Mouse (Mus musculus) liver, embryonic 13.5 days (tissue): Measurements from ENCODE around the gene Carnmt1. TPM values are rescaled to one million over a fixed set of nuclear protein-coding genes. Genes with fewer than 3 reads are reported as not detected.

Source experiments
- ATAC-seq: fragments of 200-750 bp; cut with Nextera tagmentation; 2 replicates; pipeline ENCODE4 v1.8.0; 2017; ENCODE audit warnings: low read depth, mild to moderate bottlenecking, moderate number of reproducible peaks, moderate library complexity
- DNase-seq: peaks from one replicate; pipeline ENCODE4 v3.0.0; 2022
- H3K27ac ChIP-seq: fragments of 300-500 bp; sonication (generic); 2 replicates; pipeline ENCODE4 v1.5.1; 2015; ENCODE audit warnings: moderate library complexity, mild to moderate bottlenecking, inconsistent platforms
- H3K27me3 ChIP-seq: fragments of 300-500 bp; sonication (generic); 2 replicates; pipeline ENCODE4 v1.6.1; 2015; ENCODE audit warnings: mild to moderate bottlenecking, inconsistent platforms
- H3K36me3 ChIP-seq: fragments of 300-500 bp; sonication (generic); 2 replicates; pipeline ENCODE4 v1.6.1; 2015; ENCODE audit warnings: mild to moderate bottlenecking, inconsistent platforms
- H3K4me1 ChIP-seq: fragments of 300-500 bp; sonication (generic); replicated peaks from 2 replicates; pipeline ENCODE4 v1.6.1; 2015; ENCODE audit warnings: inconsistent platforms
- H3K4me2 ChIP-seq: fragments of 300-500 bp; sonication (generic); 2 replicates; pipeline ENCODE4 v1.6.1; 2015; ENCODE audit warnings: inconsistent platforms, mild to moderate bottlenecking, moderate library complexity
- H3K4me3 ChIP-seq: fragments of 300-500 bp; sonication (generic); replicated peaks from 2 replicates; pipeline ENCODE4 v1.5.1; 2015; ENCODE audit warnings: mild to moderate bottlenecking, inconsistent platforms
- H3K9ac ChIP-seq: fragments of 300-500 bp; sonication (generic); 2 replicates; pipeline ENCODE4 v1.6.1; 2015; ENCODE audit warnings: mild to moderate bottlenecking, inconsistent platforms
- H3K9me3 ChIP-seq: fragments of 300-500 bp; sonication (generic); replicated peaks from 2 replicates; pipeline ENCODE4 v1.6.1; 2016; ENCODE audit warnings: inconsistent platforms
- WGBS: fragments of 180-500 bp; shearing (Covaris S2); methylation state at CpG from one replicate; pipeline ENCODE4 v1.1.7; 2015; ENCODE audit not compliant: insufficient replicate concordance; 5-methylcytosine and 5-hydroxymethylcytosine counted together
- polyA plus RNA-seq: library from polyadenylated mRNA; unstranded; fragments of >200 nt; fragmentation: Nextera tagmentation; extraction: Ambion mirVana; gene quantifications from 2 replicates; pipeline ENCODE4 v1.2.1, GENCODE M21; 2015

The Carnmt1 gene
- 24.7 and 25.6 TPM in 2 replicates for polyA plus RNA-seq

- H3K27ac ChIP-seq = peak within 1 kb of the TSS; percentile 89
- no peaks in the 10 kb centered on the region for H3K36me3 ChIP-seq
- DNase-seq = peak; percentile 99
- peak within 1 kb of the TSS; percentile 76 for H3K4me2 ChIP-seq
- H3K4me1 ChIP-seq = peaks cover 43% of the 10 kb centered on the region
- H3K9me3 ChIP-seq = no peaks in the 10 kb centered on the region
- no peaks in the 10 kb centered on the region for H3K27me3 ChIP-seq
- peak within 1 kb of the TSS; percentile 80 for H3K4me3 ChIP-seq
- ATAC-seq = peak; percentile 94
- peak within 1 kb of the TSS; percentile 87 for H3K9ac ChIP-seq
- under 1% methylated on average over 48 of the region's 58 CpGs for WGBS
Observed at GRCm38 (mm10) chr19:18670608-18671007, at the start of gene Carnmt1. Gene Carnmt1 (plus strand): TSS chr19:18670764.

- H3K4me2 ChIP-seq = no peak overlapping the region
- H3K36me3 ChIP-seq = no peaks in the 10 kb centered on the region
- H3K4me3 ChIP-seq = no peak overlapping the region
- H3K9me3 ChIP-seq = no peaks in the 10 kb centered on the region
- no peaks in the 10 kb centered on the region for H3K27me3 ChIP-seq
- no peak overlapping the region for H3K27ac ChIP-seq
- ATAC-seq (no peak), DNase-seq (no peak)
- 50% methylated on average over 2 of the region's 2 CpGs for WGBS
- no peak overlapping the region for H3K9ac ChIP-seq
- peaks cover 23% of the 10 kb centered on the region; the same call in 1 of the 2 replicates for H3K4me1 ChIP-seq
Observed at GRCm38 (mm10) chr19:18623894-18624293, 46.7 kb upstream of the Carnmt1 start.

GRCm38 (mm10) chr19:18629589-18629988 lies 41.0 kb upstream of the Carnmt1 start:
- Histone ChIP-seq H3K4me3 (peak overlapping the region; percentile 95; the same call in 1 of the 2 replicates), H3K4me1 (peaks cover 35% of the 10 kb centered on the region), H3K27me3 (no peaks in the 10 kb centered on the region), H3K36me3 (no peaks in the 10 kb centered on the region), H3K9ac (peak overlapping the region; percentile 86; the same call in 1 of the 2 replicates), H3K27ac (no peak overlapping the region), H3K4me2 (peak overlapping the region; percentile 86), H3K9me3 (no peaks in the 10 kb centered on the region)
- WGBS = 79% methylated on average over 1 of the region's 1 CpGs
- ATAC-seq (no peak), DNase-seq (no peak)

- DNase-seq = peak; percentile 8
- H3K9ac ChIP-seq = peak overlapping the region; percentile 86
- peak overlapping the region; percentile 86 for H3K4me2 ChIP-seq
- H3K27me3 ChIP-seq = no peaks in the 10 kb centered on the region
- peaks cover 35% of the 10 kb centered on the region for H3K4me1 ChIP-seq
- H3K9me3 ChIP-seq = no peaks in the 10 kb centered on the region
- H3K4me3 ChIP-seq = peak overlapping the region; percentile 95
- H3K36me3 ChIP-seq = no peaks in the 10 kb centered on the region
- WGBS = 13% methylated on average over 17 of the region's 17 CpGs
- no peak for ATAC-seq
- peak overlapping the region; percentile 83 for H3K27ac ChIP-seq
Observed at GRCm38 (mm10) chr19:18630221-18631119, 40.1 kb upstream of the Carnmt1 start.

- peak overlapping the region; percentile 95 for H3K4me3 ChIP-seq
- ATAC-seq (peak; percentile 65), DNase-seq (peak; percentile 53)
- H3K9ac ChIP-seq = peak overlapping the region; percentile 86
- no peaks in the 10 kb centered on the region for H3K36me3 ChIP-seq
- under 1% methylated on average over 40 of the region's 40 CpGs for WGBS
- H3K9me3 ChIP-seq = no peaks in the 10 kb centered on the region
- no peaks in the 10 kb centered on the region for H3K27me3 ChIP-seq
- peak overlapping the region; percentile 83 for H3K27ac ChIP-seq
- H3K4me2 ChIP-seq = peak overlapping the region; percentile 86
- H3K4me1 ChIP-seq = peaks cover 35% of the 10 kb centered on the region
Observed at GRCm38 (mm10) chr19:18631161-18631643, 39.4 kb upstream of the Carnmt1 start.

GRCm38 (mm10) chr19:18631644-18632219 lies 38.8 kb upstream of the Carnmt1 start, which contains the start of the genes Ostf1 and Nmrk1:
Gene Ostf1 (minus strand): TSS chr19:18631823.
Gene Nmrk1 (plus strand): TSS chr19:18631950.
- Histone ChIP-seq H3K36me3 (no peaks in the 10 kb centered on the region), H3K4me3 (peak within 1 kb of the TSS; percentile 95), H3K4me2 (peak within 1 kb of the TSS; percentile 86), H3K9me3 (no peaks in the 10 kb centered on the region), H3K27me3 (no peaks in the 10 kb centered on the region), H3K27ac (peak within 1 kb of the TSS; percentile 83), H3K9ac (peak within 1 kb of the TSS; percentile 86), H3K4me1 (peaks cover 35% of the 10 kb centered on the region)
- peak; percentile 98 for ATAC-seq
- DNase-seq = peak; percentile 96
- under 1% methylated on average over 51 of the region's 51 CpGs for WGBS

- peak overlapping the region; percentile 86 for H3K4me2 ChIP-seq
- DNase-seq (no peak), ATAC-seq (no peak)
- peaks cover 35% of the 10 kb centered on the region for H3K4me1 ChIP-seq
- H3K27ac ChIP-seq = 0 out of 2 replicates have a peak overlapping the region, but pooled peaks have one; percentile 27
- H3K36me3 ChIP-seq = no peaks in the 10 kb centered on the region
- peak overlapping the region; percentile 95 for H3K4me3 ChIP-seq
- peak overlapping the region; percentile 86 for H3K9ac ChIP-seq
- H3K27me3 ChIP-seq = no peaks in the 10 kb centered on the region
- H3K9me3 ChIP-seq = no peaks in the 10 kb centered on the region
- WGBS = 52% methylated on average over 13 of the region's 13 CpGs
Observed at GRCm38 (mm10) chr19:18632231-18633185, 38.1 kb upstream of the Carnmt1 start.

- no peaks in the 10 kb centered on the region for H3K9me3 ChIP-seq
- no peak overlapping the region for H3K9ac ChIP-seq
- DNase-seq = no peak
- H3K4me2 ChIP-seq = no peak overlapping the region
- 65% methylated on average over 5 of the region's 5 CpGs for WGBS
- H3K36me3 ChIP-seq = no peaks in the 10 kb centered on the region
- no peaks in the 10 kb centered on the region for H3K27me3 ChIP-seq
- H3K4me3 ChIP-seq = no peak overlapping the region
- ATAC-seq = 0 out of 2 replicates have a peak, but pooled peaks have one; percentile 17
- no peak overlapping the region for H3K27ac ChIP-seq
- H3K4me1 ChIP-seq = 0 out of 2 replicates have a peak, but pooled peaks cover 9% of the 10 kb centered on the region
Observed at GRCm38 (mm10) chr19:18637954-18638353, 32.6 kb upstream of the Carnmt1 start.

GRCm38 (mm10) chr19:18638949-18639348 lies 31.6 kb upstream of the Carnmt1 start:
- DNase-seq = no peak
- H3K27ac ChIP-seq = no peak overlapping the region
- no peak overlapping the region for H3K4me2 ChIP-seq
- WGBS = 36% methylated on average over 5 of the region's 5 CpGs
- H3K4me1 ChIP-seq = peaks cover 18% of the 10 kb centered on the region
- no peak overlapping the region for H3K4me3 ChIP-seq
- H3K27me3 ChIP-seq = no peaks in the 10 kb centered on the region
- H3K9me3 ChIP-seq = no peaks in the 10 kb centered on the region
- no peaks in the 10 kb centered on the region for H3K36me3 ChIP-seq
- no peak overlapping the region for H3K9ac ChIP-seq
- ATAC-seq = no peak

- no peak for DNase-seq
- Histone ChIP-seq H3K4me1 (peaks cover 24% of the 10 kb centered on the region), H3K9ac (no peak overlapping the region), H3K9me3 (no peaks in the 10 kb centered on the region), H3K4me3 (no peak overlapping the region), H3K4me2 (no peak overlapping the region), H3K27ac (no peak overlapping the region), H3K36me3 (no peaks in the 10 kb centered on the region), H3K27me3 (no peaks in the 10 kb centered on the region)
- no peak for ATAC-seq
- WGBS = 35% methylated on average over 2 of the region's 2 CpGs
Observed at GRCm38 (mm10) chr19:18639552-18639951, 31.0 kb upstream of the Carnmt1 start.
